Mouse (Mus musculus) heart, embryonic 16.5 days (tissue): ENCODE data around the gene Sst. TPM values are rescaled to one million over a fixed set of nuclear protein-coding genes. Genes with fewer than 3 reads are reported as not detected.
"Not testable (repeated sequence)": the region's sequence is repeated elsewhere in the genome, so short reads cannot be mapped to it uniquely, and the experiment has no call there.

Source experiments
- ATAC-seq: fragments of 200-750 bp; cut with Nextera tagmentation; replicated peaks from 2 replicates; pipeline ENCODE4 v1.8.0; 2017; ENCODE audit warnings: moderate number of reproducible peaks; ENCODE audit not compliant: insufficient read depth, low FRiP score; ENCODE audit errors: extremely low read depth
- H3K27ac ChIP-seq: fragments of 300-500 bp; sonication (generic); 2 replicates; pipeline ENCODE4 v1.5.1; 2014; ENCODE audit warnings: mild to moderate bottlenecking, low read length, control low read depth, moderate library complexity
- H3K27me3 ChIP-seq: fragments of 300-500 bp; sonication (generic); 2 replicates; pipeline ENCODE4 v1.6.1; 2014; ENCODE audit warnings: low read length, mixed read lengths; ENCODE audit not compliant: control insufficient read depth, insufficient read depth
- H3K36me3 ChIP-seq: fragments of 300-500 bp; sonication (generic); 2 replicates; pipeline ENCODE4 v1.6.1; 2014; ENCODE audit not compliant: control insufficient read depth, insufficient read depth
- H3K4me1 ChIP-seq: fragments of 300-500 bp; sonication (generic); 2 replicates; pipeline ENCODE4 v1.6.1; 2014; ENCODE audit warnings: low read length, mixed read lengths; ENCODE audit not compliant: control insufficient read depth, insufficient read depth
- H3K4me2 ChIP-seq: fragments of 300-500 bp; sonication (generic); 2 replicates; pipeline ENCODE4 v1.6.1; 2014; ENCODE audit warnings: low read depth, mild to moderate bottlenecking, control low read depth, low read length
- H3K4me3 ChIP-seq: fragments of 300-500 bp; sonication (generic); 2 replicates; pipeline ENCODE4 v1.5.1; 2014; ENCODE audit warnings: mild to moderate bottlenecking, control low read depth, low read length
- H3K9ac ChIP-seq: fragments of 300-500 bp; sonication (generic); 2 replicates; pipeline ENCODE4 v1.6.1; 2014; ENCODE audit warnings: low read length, control low read depth
- H3K9me3 ChIP-seq: fragments of 300-500 bp; sonication (generic); replicated peaks from 2 replicates; pipeline ENCODE4 v1.6.1; 2016; ENCODE audit warnings: low read length; ENCODE audit not compliant: control insufficient read depth
- WGBS: fragments of 180-500 bp; shearing (Covaris S2); extraction: QIAGEN DNeasy Blood & Tissue Kit; methylation state at CpG from one replicate; pipeline ENCODE4 v1.1.7; 2014; 5-methylcytosine and 5-hydroxymethylcytosine counted together
- polyA plus RNA-seq: library from polyadenylated mRNA; unstranded; fragments of >200 nt; fragmentation: Nextera tagmentation; extraction: Ambion mirVana; gene quantifications from 2 replicates; pipeline ENCODE4 v1.2.1, GENCODE M21; 2015

The Sst gene
- polyA plus RNA-seq, 1 experiment from 2014 or later, result not detected

DNA sequence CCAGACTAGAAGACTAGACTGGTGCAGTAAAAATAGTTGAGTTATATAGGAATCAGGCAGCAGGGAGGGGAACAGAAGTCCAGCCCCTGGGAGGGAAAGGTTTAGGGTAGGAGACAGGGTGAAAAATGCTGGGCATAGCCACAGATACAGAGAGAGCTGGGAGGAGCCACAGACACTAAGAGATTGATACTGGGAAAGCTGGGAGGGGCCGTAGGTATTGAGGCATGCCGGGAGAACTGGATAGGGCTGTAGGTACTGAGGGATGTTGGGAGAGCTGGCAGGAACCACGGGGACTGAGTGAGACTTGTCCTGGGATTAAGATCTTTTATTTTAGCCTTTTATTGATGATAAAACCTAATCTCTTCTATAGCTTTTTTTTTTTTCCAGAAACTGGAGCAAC lies 22.6 kb upstream of the Sst start:
- no peak overlapping the region for H3K27ac ChIP-seq
- peak overlapping the region; percentile 21; the same call in 1 of the 2 replicates for H3K4me2 ChIP-seq
- H3K9me3 ChIP-seq, result no peaks in the 10 kb centered on the region
- H3K9ac ChIP-seq, result no peak overlapping the region
- no peaks in the 10 kb centered on the region for H3K27me3 ChIP-seq
- H3K4me1 ChIP-seq, result no peaks in the 10 kb centered on the region
- H3K36me3 ChIP-seq, result no peaks in the 10 kb centered on the region
- no peak overlapping the region for H3K4me3 ChIP-seq
- ATAC-seq, result no peak
- WGBS, result 27% methylated on average over 3 of the region's 3 CpGs

DNA sequence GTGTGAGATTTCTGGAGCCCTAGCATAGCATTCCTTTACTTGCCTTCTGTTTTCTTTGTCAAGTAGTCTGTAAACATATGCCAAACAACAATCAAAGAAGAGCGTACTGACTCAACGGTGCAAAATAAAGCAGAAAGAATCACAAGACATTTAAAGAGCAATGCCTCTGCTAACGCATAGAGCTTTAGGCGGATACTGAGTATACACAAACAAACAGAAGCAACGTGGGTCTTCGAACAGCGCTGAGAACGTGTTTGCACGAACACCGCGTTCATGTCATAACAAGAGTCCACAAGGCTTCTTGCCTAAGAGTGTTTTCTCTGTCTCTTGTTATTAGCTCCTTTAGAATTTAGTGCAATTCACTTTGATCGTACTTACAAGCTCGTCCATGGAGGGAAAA lies 22.0 kb upstream of the Sst start:
- no peak for ATAC-seq
- H3K27me3 ChIP-seq, result no peaks in the 10 kb centered on the region

DNA sequence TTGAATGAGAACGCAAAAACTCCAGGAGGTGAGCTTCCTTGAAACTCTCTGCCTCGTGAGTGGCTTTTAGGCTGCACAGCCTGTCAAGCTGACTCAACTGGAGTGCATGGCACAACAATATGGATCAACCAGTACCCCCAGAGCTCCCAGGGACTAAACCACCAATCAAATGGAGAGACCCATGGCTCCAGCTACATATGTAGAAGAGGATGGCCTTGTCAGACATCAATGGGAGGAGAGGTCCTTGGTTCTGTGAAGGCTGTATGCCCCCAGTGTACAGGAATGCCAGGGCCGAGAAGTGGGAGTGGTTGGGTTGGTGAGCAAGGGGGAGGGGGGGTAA lies 18.2 kb upstream of the Sst start:
- not testable (repeated sequence) for H3K9me3 ChIP-seq, H3K4me3 ChIP-seq, H3K4me1 ChIP-seq, H3K4me2 ChIP-seq, ATAC-seq, H3K9ac ChIP-seq, H3K36me3 ChIP-seq, H3K27me3 ChIP-seq, H3K27ac ChIP-seq
- 77% methylated on average over 3 of the region's 3 CpGs for WGBS

More for the DNA sequence above, 22.0 kb upstream of the Sst start:
- Histone ChIP-seq H3K9me3 (no peaks in the 10 kb centered on the region), H3K27ac (no peak overlapping the region), H3K9ac (no peak overlapping the region), H3K4me3 (no peak overlapping the region), H3K4me1 (no peaks in the 10 kb centered on the region), H3K4me2 (peak overlapping the region; percentile 21; the same call in 1 of the 2 replicates), H3K36me3 (no peaks in the 10 kb centered on the region)
- WGBS, result 74% methylated on average over 13 of the region's 13 CpGs

DNA sequence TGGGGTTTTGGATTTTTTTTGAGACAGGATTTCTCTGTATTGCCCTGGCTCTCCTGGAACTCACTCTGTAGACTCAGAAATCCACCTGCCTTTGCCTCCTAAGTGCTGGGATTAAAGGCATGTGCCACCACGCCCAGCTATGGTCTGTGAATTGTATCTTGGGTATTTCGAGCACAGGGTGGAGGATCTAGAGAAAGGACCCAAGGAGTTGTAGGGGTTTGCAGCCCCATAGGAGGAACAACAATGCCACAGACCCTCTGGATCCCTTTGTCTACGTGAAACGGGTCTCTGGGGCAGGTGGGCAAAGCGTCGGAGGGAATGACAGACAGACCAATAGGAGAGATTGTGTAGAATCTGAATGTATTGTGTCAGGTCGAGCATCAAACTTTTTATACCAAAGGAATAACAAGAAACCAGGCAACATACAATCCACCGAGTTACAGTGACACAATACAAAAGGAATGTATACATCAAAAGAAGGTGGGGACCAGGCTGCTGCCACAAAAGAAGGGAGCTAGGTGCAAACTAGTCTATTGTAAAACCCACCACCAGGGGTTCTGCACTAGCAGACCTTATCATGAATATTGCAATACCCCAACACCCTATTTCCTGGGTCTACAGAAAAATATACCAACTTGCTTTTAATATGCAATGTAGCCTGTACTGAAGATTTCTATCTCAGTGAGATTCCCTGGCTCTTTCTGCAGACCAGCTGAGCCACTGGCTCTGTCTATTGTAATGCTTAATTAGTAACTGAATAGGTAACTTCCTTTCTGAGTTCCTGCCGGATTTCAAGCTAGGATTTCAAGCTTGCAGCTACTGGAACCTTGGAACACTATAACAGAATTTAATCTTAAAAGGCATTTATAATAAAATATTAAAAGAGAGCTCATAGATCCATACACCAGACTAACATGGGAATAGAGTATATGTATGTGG lies 17.6 kb upstream of the Sst start:
- not testable (repeated sequence) for H3K9me3 ChIP-seq, H3K4me1 ChIP-seq, H3K9ac ChIP-seq, H3K27ac ChIP-seq, H3K4me3 ChIP-seq, H3K36me3 ChIP-seq, ATAC-seq, H3K4me2 ChIP-seq, H3K27me3 ChIP-seq
- 82% methylated on average over 9 of the region's 9 CpGs for WGBS

DNA sequence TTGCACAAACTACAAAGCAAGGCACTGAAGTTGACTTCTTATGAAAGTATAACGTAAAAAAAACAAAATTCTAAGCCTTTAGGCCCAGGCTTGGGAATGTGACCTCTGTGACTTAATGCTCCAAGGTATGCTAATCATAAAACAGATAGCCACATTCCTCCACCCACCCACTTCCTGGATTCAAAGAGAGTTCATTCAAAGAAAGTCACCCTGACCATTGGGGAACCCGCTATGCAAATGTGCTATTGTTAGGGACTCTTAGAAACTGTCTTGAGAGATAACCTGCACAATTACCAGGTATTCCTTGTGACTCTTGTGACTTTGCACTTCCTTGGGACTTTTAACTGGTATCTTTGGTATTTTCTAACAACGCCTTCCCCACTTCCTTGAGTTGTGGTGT lies 15.8 kb upstream of the Sst start:
- not testable (repeated sequence) for H3K9me3 ChIP-seq, H3K4me2 ChIP-seq, H3K4me3 ChIP-seq, H3K36me3 ChIP-seq, H3K27ac ChIP-seq, H3K4me1 ChIP-seq, ATAC-seq, H3K27me3 ChIP-seq, H3K9ac ChIP-seq
- 83% methylated on average over 3 of the region's 3 CpGs for WGBS

DNA sequence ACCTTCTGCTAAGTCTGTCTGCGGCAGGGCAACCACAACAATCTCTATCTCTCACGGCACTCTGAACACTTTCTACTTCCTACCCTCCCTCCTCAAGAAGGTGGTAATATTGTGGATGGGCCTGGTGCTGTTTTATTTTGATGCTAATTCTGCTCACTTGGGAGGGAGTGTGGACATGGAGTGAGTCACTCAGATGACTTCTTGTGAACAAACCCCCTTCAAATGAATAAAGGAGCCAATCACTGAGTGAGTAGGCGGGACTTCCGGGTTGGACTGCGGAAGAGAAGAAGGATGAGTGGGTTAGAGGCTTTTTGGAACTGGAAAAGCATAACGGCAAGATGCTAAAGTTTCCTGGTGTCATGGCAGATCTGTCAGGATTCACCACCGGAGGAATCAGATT lies 10.7 kb upstream of the Sst start:
- no peaks in the 10 kb centered on the region for H3K36me3 ChIP-seq
- no peak overlapping the region for H3K9ac ChIP-seq
- no peak overlapping the region for H3K27ac ChIP-seq
- no peak for ATAC-seq
- H3K4me3 ChIP-seq, result no peak overlapping the region
- no peak overlapping the region for H3K4me2 ChIP-seq
- WGBS, result 85% methylated on average over 7 of the region's 7 CpGs
- peaks cover 12% of the 10 kb centered on the region for H3K4me1 ChIP-seq
- H3K9me3 ChIP-seq, result no peaks in the 10 kb centered on the region
- H3K27me3 ChIP-seq, result peaks cover 4% of the 10 kb centered on the region

DNA sequence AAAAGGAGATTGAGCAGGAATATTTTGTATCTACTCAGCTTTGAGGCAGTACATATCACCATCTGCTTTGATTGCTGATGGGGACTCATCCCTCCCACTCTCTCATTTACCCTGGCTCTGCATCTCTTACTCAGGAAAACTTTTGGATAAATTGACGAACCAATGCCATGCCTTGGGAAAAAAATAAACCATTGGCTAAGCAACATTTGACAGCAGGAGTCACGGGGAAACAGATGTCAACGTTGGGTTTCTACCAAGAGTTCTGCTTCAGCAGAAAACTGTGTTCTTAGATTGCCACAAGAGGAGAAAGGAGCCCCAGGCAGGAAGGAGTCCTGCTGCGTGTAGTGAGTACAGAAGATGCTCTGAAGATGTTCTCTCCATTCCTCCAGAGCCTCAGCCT lies 9.3 kb upstream of the Sst start:
- H3K9me3 ChIP-seq, result no peaks in the 10 kb centered on the region
- no peak for ATAC-seq
- no peak overlapping the region for H3K4me2 ChIP-seq
- peaks cover 4% of the 10 kb centered on the region for H3K27me3 ChIP-seq
- no peaks in the 10 kb centered on the region for H3K36me3 ChIP-seq
- WGBS, result 61% methylated on average over 4 of the region's 4 CpGs
- H3K4me3 ChIP-seq, result no peak overlapping the region
- no peak overlapping the region for H3K27ac ChIP-seq
- H3K9ac ChIP-seq, result no peak overlapping the region
- H3K4me1 ChIP-seq, result peaks cover 12% of the 10 kb centered on the region

DNA sequence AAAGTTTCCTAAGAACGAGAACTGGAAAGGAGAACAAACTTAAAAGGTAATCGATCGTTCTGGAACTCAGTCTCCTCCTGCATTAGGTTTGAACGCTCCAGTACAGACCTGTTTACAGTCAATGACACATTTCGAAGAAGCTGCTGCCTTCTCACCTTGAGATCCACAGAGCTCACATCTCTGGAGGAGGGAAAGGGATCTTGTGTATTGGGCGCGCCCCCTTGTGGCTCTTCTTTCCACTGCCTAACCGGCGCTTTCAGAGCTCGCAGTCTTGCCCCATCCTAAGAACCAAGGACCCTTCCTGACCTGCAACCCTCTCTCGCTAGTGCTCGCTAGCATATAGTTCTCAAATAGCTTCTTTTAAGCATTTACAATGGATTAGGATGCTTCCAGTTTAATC lies 8.1 kb upstream of the Sst start:
- peak; percentile 32; the same call in 1 of the 2 replicates for ATAC-seq

DNA sequence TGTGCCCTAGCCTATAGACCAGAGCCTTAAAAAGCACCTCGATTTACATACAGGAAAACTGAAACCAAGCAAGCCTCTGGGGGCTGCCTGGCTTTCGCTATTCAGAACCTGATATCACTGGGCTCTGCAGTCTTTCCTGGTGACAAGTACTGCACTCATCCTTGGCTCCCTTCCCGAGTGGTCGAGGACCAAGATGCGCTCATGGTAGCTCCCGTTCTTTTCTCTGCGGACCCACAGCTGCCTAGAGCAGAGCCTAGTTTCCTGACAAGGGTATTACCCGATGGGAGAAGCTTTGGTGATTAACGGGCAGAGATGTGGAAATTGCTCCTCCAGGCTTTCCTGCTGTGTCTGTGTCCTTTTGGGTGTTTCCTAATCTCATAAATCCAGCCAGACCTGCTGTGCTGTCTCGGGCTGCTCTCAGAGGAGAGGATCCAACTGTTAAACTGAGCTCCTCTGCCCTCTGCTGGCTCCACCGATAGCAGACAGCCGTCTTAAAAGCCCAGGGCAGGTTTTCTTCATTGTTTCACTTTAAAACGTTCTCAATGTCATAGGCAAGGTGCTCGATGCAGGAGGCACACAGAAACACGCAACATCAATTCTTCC lies 7.3 kb upstream of the Sst start:
- Histone ChIP-seq H3K4me2 (peak overlapping the region; percentile 67), H3K9ac (no peak overlapping the region), H3K27me3 (peaks cover 4% of the 10 kb centered on the region), H3K36me3 (no peaks in the 10 kb centered on the region), H3K4me3 (peak overlapping the region; percentile 39), H3K27ac (no peak overlapping the region), H3K9me3 (no peaks in the 10 kb centered on the region), H3K4me1 (peaks cover 12% of the 10 kb centered on the region)
- ATAC-seq, result no peak
- 7% methylated on average over 15 of the region's 15 CpGs for WGBS

More for the DNA sequence above, 8.1 kb upstream of the Sst start:
- 10% methylated on average over 12 of the region's 12 CpGs for WGBS
- Histone ChIP-seq H3K4me1 (peaks cover 12% of the 10 kb centered on the region), H3K9ac (no peak overlapping the region), H3K4me2 (peak overlapping the region; percentile 67), H3K36me3 (no peaks in the 10 kb centered on the region), H3K27me3 (peaks cover 4% of the 10 kb centered on the region), H3K4me3 (peak overlapping the region; percentile 39; the same call in 1 of the 2 replicates), H3K9me3 (no peaks in the 10 kb centered on the region), H3K27ac (no peak overlapping the region)
